Mouse (Mus musculus): ENCODE results near the gene Caml. TPM values are rescaled to one million over a fixed set of nuclear protein-coding genes. Genes with fewer than 3 reads are reported as not detected.
A peak's percentile ranks its signal among the peaks of the same experiment; 100 is the strongest.

The Caml gene
- polyA plus RNA-seq, 1 experiment: 44.9 TPM

DNA sequence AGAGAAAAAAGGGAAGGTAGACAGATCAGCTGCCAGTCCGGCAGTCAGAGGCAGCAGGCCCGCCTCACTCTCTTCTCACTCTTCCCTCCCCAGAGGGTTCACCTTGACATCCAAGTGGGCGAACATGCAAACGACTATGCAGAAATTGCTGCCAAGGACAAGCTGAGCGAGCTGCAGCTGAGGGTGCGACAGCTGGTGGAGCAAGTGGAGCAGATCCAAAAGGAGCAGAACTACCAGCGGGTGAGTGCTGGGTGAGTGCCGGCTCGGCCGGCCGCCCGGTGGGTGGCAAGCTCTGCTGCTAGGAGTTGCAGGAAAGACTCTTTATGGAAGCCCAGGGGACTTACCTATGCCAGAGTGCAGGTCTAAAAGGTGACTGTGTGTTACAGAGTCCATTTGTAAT is 27.4 kb upstream of the Caml start:
- peaks cover 5% of the 10 kb centered on the region for H3K4me1 ChIP-seq (ENCODE audit: control insufficient read depth, insufficient read depth, low read length)
- TF ChIP-seq CTCF (IDR thresholded peaks at IDR 0.05; ENCODE audit: low read depth, low read length) (no peak), POLR2A (IDR thresholded peaks at IDR 0.05; ENCODE audit: borderline replicate concordance, low read depth, low read length) (no peak)
- H3K4me3 ChIP-seq (ENCODE audit: insufficient read depth, low read length): no peak overlapping the region
- no peak overlapping the region for H3K27ac ChIP-seq (ENCODE audit: insufficient read depth, low read depth, low read length)

DNA sequence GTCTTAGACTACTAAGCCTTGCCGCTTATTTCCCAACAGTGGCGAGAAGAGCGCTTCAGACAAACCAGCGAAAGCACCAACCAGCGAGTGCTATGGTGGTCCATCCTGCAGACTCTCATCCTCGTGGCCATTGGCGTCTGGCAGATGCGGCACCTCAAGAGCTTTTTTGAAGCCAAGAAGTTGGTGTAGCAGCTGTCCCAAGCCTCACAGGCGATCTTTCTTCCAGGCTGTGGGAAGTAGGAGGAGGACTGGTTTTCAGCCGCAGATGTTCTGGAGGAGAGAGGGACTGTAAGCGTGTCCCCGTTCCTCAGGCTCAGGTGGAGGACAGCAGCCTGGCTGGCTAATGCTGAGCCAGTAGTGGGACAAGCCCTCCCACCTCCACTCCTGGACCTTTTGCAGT is 26.0 kb upstream of the Caml start:
- Histone ChIP-seq H3K27ac (ENCODE audit: insufficient read depth, low read depth, low read length) (no peak overlapping the region), H3K4me1 (ENCODE audit: control insufficient read depth, insufficient read depth, low read length) (peaks cover 5% of the 10 kb centered on the region), H3K4me3 (ENCODE audit: insufficient read depth, low read length) (no peak overlapping the region)
- TF ChIP-seq POLR2A (IDR thresholded peaks at IDR 0.05; ENCODE audit: borderline replicate concordance, low read depth, low read length) (no peak), CTCF (IDR thresholded peaks at IDR 0.05; ENCODE audit: low read depth, low read length) (no peak)

DNA sequence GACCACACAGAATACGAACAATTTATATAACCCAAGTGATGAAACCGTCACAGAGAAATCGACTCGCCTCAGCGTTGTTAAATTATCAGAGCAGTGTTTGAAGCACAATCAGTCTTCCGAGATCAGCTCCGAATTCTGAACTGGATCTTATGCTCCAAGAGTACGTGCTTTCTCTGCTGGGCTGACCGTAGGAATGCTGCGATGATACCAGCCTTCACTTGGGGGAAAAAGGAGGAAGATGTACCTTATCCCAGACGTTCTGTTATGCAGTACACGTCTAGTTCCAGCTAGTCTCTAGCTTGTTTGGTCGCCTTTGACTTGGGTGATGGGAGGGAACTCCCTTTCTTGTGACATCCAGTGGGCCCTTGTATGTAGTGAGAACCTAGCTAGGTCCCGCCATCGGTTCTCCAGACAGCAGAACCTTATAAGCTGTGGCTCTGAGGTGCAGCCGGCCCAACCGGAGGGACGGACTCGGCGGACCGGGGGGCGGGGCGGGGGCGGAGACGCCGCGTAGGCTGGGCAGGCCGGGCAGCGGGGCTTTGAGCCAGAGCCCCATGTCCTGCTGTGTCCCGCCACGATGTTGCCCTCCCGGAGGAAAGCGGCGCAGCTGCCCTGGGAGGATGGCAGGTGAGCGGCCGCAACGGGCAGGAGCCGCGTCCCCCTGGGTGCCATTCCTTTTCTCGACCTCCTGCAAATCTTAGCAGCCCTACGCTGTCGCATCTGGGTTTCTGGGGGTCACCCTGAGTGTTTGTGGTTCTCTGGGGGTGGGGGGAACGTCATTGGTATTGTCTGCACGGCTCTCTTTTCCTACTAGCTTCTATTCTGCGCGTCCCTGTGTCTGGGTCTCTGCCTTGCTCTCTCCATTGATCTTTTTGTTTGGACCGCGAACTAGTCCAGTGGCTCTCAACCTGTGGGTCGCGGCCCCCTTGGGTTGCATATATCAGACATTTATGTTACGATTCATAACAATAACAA is 23.0 kb upstream of the Caml start, which contains the start of gene B4galt7:
B4galt7 (plus strand) TSS at position 331 of the 975 bp plus-strand sequence.
- Histone ChIP-seq H3K27ac (ENCODE audit: insufficient read depth, low read depth, low read length) (peak within 1 kb of the TSS; percentile 70), H3K4me1 (ENCODE audit: control insufficient read depth, insufficient read depth, low read length) (0 out of 2 replicates have a peak, but pooled peaks cover 3% of the 10 kb centered on the region), H3K4me3 (ENCODE audit: insufficient read depth, low read length) (peak within 1 kb of the TSS; percentile 80)
- no peak for TF ChIP-seq POLR2A (IDR thresholded peaks at IDR 0.05; ENCODE audit: borderline replicate concordance, low read depth, low read length)

DNA sequence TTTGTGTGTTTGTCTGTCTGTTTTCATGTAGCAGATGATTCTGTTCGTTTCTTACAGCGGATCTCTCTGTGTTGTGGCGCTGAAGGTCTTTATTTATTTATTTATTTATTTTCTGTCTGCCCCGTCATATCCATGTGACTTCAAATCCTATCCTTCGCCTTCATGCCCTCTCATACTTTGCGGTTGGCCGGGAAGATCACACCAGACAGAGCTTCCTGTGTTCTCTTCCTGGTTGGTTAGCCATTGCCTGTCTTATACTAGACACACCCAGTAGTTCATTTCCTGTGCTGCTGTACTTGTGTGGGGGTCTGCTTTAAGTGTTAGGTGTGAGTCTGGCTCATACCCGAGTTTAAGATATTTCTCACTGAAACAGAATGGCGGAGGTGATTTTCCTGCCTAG is 22.1 kb upstream of the Caml start:
- TF ChIP-seq POLR2A (IDR thresholded peaks at IDR 0.05; ENCODE audit: borderline replicate concordance, low read depth, low read length): no peak
- no peak for TF ChIP-seq CTCF (IDR thresholded peaks at IDR 0.05; ENCODE audit: low read depth, low read length)
- Histone ChIP-seq H3K4me1 (ENCODE audit: control insufficient read depth, insufficient read depth, low read length) (0 out of 2 replicates have a peak, but pooled peaks cover 3% of the 10 kb centered on the region), H3K27ac (ENCODE audit: insufficient read depth, low read depth, low read length) (peak overlapping the region; percentile 72), H3K4me3 (ENCODE audit: insufficient read depth, low read length) (peak overlapping the region; percentile 80)

DNA sequence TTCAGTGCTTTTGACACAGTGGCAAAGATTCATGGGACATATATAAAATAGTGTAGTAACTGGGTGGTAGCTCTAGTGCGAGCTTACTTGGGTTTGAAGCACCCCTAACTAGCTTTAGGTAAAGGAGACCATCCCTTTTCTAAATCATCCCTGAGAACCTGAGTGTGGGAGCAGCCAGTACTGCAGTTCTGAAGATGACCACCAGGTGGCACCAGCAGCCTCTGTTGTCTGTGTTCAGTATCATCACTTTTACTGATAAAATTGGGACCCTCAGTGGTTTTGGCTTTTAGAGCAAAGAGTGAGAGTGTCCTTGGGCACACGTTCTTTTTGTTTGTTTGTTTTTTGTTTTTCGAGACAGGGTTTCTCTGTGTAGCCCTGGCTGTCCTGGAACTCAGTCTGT is 21.2 kb upstream of the Caml start:
- Histone ChIP-seq H3K4me3 (ENCODE audit: insufficient read depth, low read length) (no peak overlapping the region), H3K27ac (ENCODE audit: insufficient read depth, low read depth, low read length) (no peak overlapping the region), H3K4me1 (ENCODE audit: control insufficient read depth, insufficient read depth, low read length) (0 out of 2 replicates have a peak, but pooled peaks cover 3% of the 10 kb centered on the region)
- TF ChIP-seq CTCF (IDR thresholded peaks at IDR 0.05; ENCODE audit: low read depth, low read length) (peak; percentile 84), POLR2A (IDR thresholded peaks at IDR 0.05; ENCODE audit: borderline replicate concordance, low read depth, low read length) (no peak)

DNA sequence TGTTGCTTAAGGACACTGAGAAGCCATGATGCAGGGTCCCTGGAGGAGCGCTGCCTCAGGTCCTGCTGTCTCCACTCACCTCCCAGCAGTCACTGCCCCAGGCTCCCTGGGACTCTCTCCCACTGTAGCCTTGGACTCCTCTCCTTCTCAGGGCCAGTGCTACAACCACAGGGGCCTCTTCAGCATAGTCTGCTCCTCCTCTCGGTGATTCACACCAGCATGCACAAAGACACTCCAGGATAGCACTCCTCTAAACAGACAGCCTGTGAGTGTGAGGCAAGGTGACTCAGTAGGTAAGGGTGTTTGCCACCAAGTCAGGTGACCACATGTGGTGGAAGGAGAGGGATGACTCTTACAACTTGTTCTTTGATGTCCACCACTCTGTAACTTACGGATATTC is 18.2 kb upstream of the Caml start:
- no peak overlapping the region for H3K27ac ChIP-seq (ENCODE audit: insufficient read depth, low read depth, low read length)
- no peak overlapping the region for H3K4me3 ChIP-seq (ENCODE audit: insufficient read depth, low read length)
- TF ChIP-seq POLR2A (IDR thresholded peaks at IDR 0.05; ENCODE audit: borderline replicate concordance, low read depth, low read length) (no peak), CTCF (IDR thresholded peaks at IDR 0.05; ENCODE audit: low read depth, low read length) (no peak)
- H3K4me1 ChIP-seq (ENCODE audit: control insufficient read depth, insufficient read depth, low read length): no peaks in the 10 kb centered on the region

DNA sequence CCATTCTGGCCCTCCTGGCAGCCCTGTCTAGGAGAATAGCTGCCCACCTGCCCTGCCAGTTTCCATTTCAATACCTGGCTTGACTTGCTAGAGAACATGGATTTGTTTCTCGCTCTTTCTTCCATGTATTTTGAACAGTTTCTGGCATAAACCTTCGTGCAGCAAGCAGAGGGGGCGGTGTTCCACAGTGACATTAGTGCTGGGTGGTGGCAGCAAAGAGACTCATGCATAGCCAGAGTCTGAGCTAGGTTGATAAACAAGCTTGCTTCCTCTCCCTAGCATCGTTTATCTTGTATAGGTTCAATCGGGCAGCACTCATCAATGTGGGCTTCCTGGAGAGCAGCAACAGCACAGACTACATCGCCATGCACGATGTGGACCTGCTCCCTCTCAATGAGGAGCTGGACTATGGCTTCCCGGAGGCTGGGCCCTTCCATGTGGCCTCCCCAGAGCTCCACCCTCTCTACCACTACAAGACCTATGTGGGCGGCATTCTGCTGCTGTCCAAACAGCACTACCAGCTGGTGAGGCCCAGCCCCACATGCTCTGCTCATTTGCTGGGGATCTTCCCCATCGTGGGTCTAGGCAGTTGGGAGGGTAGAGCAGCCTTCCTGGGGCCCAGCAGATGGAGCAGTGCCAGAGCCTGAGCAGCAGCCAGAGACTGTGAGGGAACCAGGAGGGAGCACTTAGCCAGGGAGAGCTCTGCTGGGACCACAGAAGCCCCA is 15.7 kb upstream of the Caml start:
- H3K27ac ChIP-seq (ENCODE audit: insufficient read depth, low read depth, low read length): no peak overlapping the region

DNA sequence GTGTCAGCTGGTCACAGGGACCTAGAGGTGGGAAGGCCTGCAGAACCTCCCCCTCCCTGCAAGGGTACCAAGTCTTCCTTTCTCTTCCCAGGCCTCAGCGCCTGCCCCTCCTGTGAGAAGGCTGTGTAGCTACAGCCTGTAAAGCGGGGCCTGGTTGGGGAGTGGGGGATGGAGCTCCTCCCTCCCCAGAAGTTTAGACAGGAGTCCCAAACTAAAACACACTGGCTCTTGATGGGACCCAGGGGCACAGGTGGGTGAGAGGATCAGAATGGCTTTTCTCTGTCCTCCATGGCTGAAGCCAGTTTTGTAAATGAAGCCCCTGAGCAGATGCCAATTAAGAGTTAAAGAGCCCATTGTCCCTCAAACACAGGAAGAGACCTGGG is 15.2 kb upstream of the Caml start:
- Histone ChIP-seq H3K27ac (ENCODE audit: insufficient read depth, low read depth, low read length) (no peak overlapping the region), H3K4me3 (ENCODE audit: insufficient read depth, low read length) (no peak overlapping the region), H3K4me1 (ENCODE audit: control insufficient read depth, insufficient read depth, low read length) (no peaks in the 10 kb centered on the region)
- TF ChIP-seq CTCF (IDR thresholded peaks at IDR 0.05; ENCODE audit: low read depth, low read length) (no peak), POLR2A (IDR thresholded peaks at IDR 0.05; ENCODE audit: borderline replicate concordance, low read depth, low read length) (no peak)

More for the DNA sequence above, 15.7 kb upstream of the Caml start:
- TF ChIP-seq POLR2A (IDR thresholded peaks at IDR 0.05; ENCODE audit: borderline replicate concordance, low read depth, low read length) (no peak), CTCF (IDR thresholded peaks at IDR 0.05; ENCODE audit: low read depth, low read length) (no peak)
- Histone ChIP-seq H3K4me1 (ENCODE audit: control insufficient read depth, insufficient read depth, low read length) (no peaks in the 10 kb centered on the region), H3K4me3 (ENCODE audit: insufficient read depth, low read length) (no peak overlapping the region)

DNA sequence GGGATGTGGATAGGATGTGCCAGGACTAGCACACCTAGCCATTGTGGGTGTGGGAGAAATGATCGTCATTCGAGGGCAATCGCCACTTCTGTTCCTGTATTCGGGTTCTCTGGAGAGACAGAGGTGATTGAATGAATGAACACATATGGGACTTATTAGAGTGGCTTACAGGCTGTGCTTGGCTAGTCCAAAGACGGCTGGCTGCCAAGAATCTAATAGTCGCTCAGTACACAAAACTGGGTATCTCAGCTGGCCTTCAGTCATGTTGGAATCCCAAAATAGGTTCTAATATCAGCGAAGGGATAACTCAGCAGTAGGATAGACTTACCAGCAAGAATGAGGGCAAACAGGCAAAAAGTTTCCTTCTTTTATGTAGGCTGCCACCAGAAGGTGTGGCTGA is 10.8 kb upstream of the Caml start:
- no peaks in the 10 kb centered on the region for H3K4me1 ChIP-seq (ENCODE audit: control insufficient read depth, insufficient read depth, low read length)
- no peak overlapping the region for H3K4me3 ChIP-seq (ENCODE audit: insufficient read depth, low read length)
- H3K27ac ChIP-seq (ENCODE audit: insufficient read depth, low read depth, low read length): no peak overlapping the region
- TF ChIP-seq CTCF (IDR thresholded peaks at IDR 0.05; ENCODE audit: low read depth, low read length) (no peak), POLR2A (IDR thresholded peaks at IDR 0.05; ENCODE audit: borderline replicate concordance, low read depth, low read length) (no peak)

DNA sequence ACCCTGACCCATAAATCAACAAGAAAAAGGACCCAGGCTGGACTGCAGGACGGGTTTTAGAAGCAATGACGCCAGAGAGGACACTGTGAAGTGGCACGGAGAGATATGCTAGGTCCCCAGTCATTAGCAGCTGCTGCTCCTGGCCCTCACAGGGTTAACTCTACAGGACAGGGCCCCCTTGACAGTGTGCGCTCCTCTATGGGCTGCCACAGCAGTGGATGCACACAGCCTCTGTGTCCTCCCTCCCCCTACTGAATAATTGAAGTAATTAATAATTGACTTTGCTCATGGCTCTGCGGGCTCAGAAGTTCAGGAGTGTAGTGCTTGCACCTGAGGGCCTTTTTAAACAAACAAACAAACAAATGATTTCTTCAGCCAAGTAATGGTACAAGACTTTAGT is 9.3 kb upstream of the Caml start:
- Histone ChIP-seq H3K4me1 (ENCODE audit: control insufficient read depth, insufficient read depth, low read length) (no peaks in the 10 kb centered on the region; the same call in 1 of the 2 replicates), H3K27ac (ENCODE audit: insufficient read depth, low read depth, low read length) (no peak overlapping the region), H3K4me3 (ENCODE audit: insufficient read depth, low read length) (no peak overlapping the region)
- TF ChIP-seq CTCF (IDR thresholded peaks at IDR 0.05; ENCODE audit: low read depth, low read length): no peak
- no peak for TF ChIP-seq POLR2A (IDR thresholded peaks at IDR 0.05; ENCODE audit: borderline replicate concordance, low read depth, low read length)

Measured in bone marrow macrophage, adult 2 months (primary cell).